Mouse (Mus musculus): ENCODE measurements around the gene Defa30. TPM values are rescaled to one million over a fixed set of nuclear protein-coding genes. Genes with fewer than 3 reads are reported as not detected.

Gene Defa30
- total RNA-seq (2023), result not detected

GRCm38 (mm10) chr8:21134342-21134741 lies at the start of gene Defa30:
Defa30 (plus strand) TSS chr8:21134642.

GRCm38 (mm10) chr8:21095950-21096349 lies 38.5 kb upstream of the Defa30 start, which contains the start of gene Gm14851:
Gm14851 (minus strand) TSS chr8:21096050.

DNA sequence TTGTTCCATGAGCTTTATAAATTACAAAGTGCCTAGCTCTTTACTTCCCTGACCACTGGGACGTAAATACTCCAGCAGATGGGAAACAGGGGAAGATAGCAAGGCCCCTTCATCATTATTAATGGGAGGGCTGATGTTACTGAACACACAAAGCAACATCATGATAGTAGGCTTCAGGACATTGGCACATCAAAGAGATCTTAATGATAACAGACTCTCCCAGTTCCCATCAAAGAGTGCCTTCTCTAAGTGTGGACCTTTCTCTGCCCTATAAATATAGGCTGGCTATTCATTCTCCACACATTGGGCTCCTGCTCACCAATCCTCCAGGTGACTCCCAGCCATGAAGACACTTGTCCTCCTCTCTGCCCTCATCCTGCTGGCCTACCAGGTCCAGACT lies 27.5 kb downstream of the Defa30 start, which contains the start of gene Defa22:
Defa22 (plus strand) TSS at position 301 of the 400 bp plus-strand sequence.

Other genes starting within 250 kb of the Defa30 start
- gene Defb33, start 242.0 kb upstream of the Defa30 start, total RNA-seq (2023), result not detected
- gene Gm15056, start 232.0 kb upstream of the Defa30 start, total RNA-seq (2023), result not detected
- not detected for gene Gm6040, start 212.6 kb upstream of the Defa30 start, total RNA-seq (2023)
- not detected for gene AY761185, start 189.9 kb upstream of the Defa30 start, total RNA-seq (2023)
- not detected for gene Defa21, start 109.1 kb upstream of the Defa30 start, total RNA-seq (2023)
- gene Defa23, start 79.6 kb upstream of the Defa30 start, total RNA-seq (2023), result not detected
- not detected for gene Defa35, start 69.6 kb upstream of the Defa30 start, total RNA-seq (2023)
- gene Defa25, start 50.2 kb upstream of the Defa30 start, total RNA-seq (2023), result not detected
- gene Gm14851, start 38.6 kb upstream of the Defa30 start, total RNA-seq (2023), result not detected
- gene Defa22, start 27.6 kb downstream of the Defa30 start, total RNA-seq (2023), result not detected
- not detected for gene Defa31, start 57.0 kb downstream of the Defa30 start, total RNA-seq (2023)
- not detected for gene Gm15293, start 66.9 kb downstream of the Defa30 start, total RNA-seq (2023)
- gene Gm15292, start 115.1 kb downstream of the Defa30 start, total RNA-seq (2023), result not detected
- gene Defa27, start 180.9 kb downstream of the Defa30 start, total RNA-seq (2023), result not detected
- not detected for gene Defa29, start 192.4 kb downstream of the Defa30 start, total RNA-seq (2023)
- not detected for gene Defa2, start 243.9 kb downstream of the Defa30 start, total RNA-seq (2023)

Measured in neutrophil, adult 83 days (primary cell).